Mouse (Mus musculus) common myeloid progenitor, adult 5-6 weeks (primary cell): ENCODE measurements around the gene Olfr1126. TPM values are rescaled to one million over a fixed set of nuclear protein-coding genes. Genes with fewer than 3 reads are reported as not detected.
"Not testable (repeated sequence)": the region's sequence is repeated elsewhere in the genome, so short reads cannot be mapped to it uniquely, and the experiment has no call there.

Experiments used
- ATAC-seq: replicated peaks from 2 replicates; pipeline ENCODE4 v1.8.0; 2016; ENCODE audit warnings: low read depth, mild to moderate bottlenecking, moderate TSS enrichment, inconsistent platforms; ENCODE audit not compliant: poor library complexity, severe bottlenecking
- total RNA-seq: library from RNA; stranded (forward); fragments of 200-1000, 187-1606 nt; gene quantifications from 2 replicates; pipeline ENCODE4 v1.2.3, GENCODE M21; 2017

Gene Olfr1126
- not detected in 2 replicates for total RNA-seq

DNA sequence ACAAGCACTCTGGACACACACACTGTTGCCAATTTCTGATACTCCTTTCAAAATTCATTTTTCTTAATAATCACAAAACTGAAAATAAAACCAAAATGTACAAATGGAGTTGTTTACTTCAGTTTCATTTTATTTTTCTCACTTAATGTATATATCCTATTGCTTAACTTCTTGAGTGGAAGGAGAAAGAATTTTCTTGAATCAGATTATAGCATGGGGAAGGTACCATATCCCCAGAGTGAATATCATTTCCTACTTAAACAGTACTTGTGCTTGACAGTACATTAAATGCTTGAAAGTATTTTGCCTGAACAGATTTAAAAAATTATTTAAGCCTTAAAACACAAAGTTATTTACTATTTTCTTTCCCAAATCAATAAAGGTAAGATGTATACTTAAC lies at the start of gene Olfr1126:
TSS of gene Olfr1126 (plus strand) at position 301 of the 400 bp plus-strand sequence.
- no peak for ATAC-seq

DNA sequence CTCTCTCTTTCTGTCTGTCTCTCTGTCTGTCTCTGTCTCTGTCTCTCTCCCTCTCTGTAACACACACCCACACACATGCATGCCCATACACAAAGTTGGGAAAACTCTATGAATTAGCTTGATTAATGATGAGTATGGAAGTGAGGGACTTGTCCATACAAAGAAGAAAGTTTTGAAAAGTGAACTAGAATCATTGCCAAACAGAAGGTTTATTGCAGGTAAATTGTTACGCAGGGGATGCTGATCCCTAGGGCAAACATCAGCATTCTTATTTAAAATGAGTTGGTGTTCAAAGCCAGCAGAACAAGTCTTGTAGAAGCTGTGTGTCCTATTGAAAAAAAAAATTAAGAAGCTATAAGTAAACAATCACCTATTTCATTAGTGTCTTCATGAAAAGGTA lies 37.4 kb upstream of the Olfr1126 start, which contains the start of gene Olfr1123:
TSS of gene Olfr1123 (plus strand) at position 301 of the 400 bp plus-strand sequence.
- ATAC-seq = no peak

DNA sequence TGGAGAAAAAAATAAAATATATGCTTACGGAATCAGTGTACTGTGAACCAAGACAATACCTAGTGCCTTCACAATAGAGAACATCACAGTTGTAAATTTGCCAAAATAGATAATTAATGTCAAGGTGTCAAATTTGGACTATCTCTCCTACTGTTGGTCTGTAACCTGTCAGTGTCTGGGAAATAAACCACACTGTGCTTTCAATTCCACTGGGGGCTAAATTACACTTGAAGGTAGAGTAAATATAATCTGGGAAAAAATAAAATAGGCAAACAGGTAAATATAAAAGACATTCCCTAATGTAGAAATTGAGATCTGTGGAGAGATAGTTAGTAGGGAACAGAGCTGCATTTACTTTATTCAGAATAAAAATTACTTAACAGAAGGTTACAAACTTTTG lies 23.8 kb upstream of the Olfr1126 start, which contains the start of gene Olfr1124:
TSS of gene Olfr1124 (plus strand) at position 301 of the 400 bp plus-strand sequence.
- no peak for ATAC-seq

DNA sequence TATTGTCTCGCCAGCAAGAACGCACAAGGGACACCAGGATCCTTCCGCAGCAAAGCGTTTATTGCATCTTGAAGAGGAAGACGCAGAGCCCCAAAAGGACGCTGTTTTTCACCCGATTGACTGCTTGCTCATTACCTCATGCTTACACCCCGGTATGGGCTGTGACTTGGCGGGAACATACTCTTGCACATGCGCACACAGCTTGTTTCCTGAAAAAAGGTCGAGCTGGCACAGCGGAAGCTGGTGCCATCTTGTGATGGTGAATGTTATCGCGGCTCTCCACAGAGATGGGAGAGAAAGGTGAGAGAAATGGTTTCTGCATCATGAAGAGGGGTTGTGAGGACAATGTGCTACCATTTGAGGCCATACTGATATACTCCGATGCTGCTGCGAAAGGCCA lies 16.0 kb upstream of the Olfr1126 start:
- no peak for ATAC-seq

DNA sequence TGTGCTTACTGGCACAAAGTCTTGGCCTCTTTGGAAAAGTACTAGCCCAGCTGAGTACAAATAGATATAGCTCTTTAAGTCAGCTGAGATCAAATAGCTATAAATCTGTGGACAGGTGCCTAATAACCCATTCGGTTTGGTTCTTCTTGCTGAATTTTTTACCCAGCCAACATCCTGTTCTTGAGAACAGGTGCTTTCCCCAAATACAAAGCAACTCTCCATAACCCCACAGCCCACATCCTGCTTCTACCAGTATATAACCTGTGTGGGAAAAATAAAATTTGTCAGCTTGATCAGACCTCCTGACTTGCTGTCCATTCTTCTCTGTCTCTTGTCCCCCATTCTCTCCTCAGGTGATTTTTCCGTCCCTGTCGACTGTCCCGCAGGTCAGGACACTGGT lies 8.0 kb downstream of the Olfr1126 start:
- no peak for ATAC-seq

DNA sequence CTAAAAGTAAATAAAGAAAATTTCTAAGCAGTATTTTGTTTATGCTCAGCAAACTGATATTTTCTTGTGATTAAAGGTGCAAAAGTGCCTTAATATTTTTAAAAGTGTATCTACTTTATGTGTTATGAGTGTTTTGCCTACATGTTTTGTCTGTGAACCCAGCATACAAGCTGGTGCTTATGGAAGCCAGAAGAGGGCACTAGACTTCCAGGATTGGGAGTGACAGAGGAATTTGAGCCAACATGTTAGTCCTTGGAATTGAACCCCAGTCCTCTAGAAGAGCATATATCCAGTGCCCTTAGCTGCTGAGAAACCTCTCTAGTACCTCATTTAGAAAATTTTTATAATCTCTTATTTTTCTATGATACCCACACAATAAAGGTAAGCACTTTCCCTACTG lies 26.4 kb downstream of the Olfr1126 start:
- no peak for ATAC-seq

DNA sequence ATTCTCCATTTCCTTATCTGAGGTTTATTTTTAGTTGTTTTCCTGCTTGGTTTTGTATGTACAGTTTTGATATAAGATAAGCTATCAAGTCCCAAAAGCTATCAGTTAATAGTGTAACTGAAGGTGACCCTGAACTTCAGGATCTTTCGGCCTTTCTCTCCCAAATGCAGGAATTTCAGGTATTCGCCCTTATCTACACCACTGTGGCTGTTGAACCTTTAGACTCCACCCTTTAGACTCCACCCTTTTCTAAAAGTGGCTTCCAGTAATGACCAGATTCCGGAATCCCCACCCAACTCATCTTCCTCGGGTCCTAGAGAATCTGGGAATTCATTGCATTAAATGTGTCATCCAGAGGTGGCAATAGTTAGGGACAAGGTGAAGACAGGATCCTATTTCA lies 27.4 kb downstream of the Olfr1126 start:
- ATAC-seq = no peak

DNA sequence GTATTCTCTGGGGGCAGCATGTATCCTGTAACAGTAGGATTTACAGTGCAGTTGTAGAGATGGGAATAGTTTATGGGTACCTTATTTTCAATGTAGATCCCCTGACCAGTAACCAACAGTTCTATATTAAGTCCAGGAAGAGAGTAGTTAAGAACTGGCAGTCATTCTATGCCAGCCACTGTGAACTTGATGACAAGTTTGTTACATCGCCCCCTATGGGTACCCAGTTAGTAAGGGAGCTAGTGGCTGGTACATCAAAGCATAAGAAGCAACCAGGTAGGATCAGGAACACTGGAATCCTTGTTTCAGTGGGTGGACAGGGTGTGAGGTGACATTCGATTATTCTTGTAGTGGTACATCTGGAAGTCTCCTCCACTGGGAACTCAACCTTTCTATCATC lies 28.5 kb downstream of the Olfr1126 start:
- no peak for ATAC-seq

DNA sequence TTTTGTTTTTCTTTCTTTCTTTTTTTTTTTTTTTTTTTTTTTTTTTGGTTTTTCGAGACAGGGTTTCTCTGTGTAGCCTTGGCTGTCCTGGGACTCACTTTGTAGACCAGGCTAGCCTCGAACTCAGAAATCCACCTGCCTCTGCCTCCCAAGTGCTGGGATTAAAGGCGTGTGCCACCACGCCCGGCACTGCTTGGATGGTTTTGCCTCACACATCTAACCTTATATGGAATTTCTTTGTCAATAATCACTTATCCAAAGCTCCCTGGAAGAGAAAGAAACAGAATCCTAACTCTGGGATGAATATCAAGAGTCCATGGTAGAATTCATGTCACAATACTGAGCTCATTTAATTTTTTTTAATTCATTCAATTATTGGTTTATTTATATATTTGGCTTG lies 43.2 kb downstream of the Olfr1126 start, which contains the start of gene Pramel7:
TSS of gene Pramel7 (minus strand) at position 101 of the 400 bp plus-strand sequence.
- not testable (repeated sequence) for ATAC-seq

DNA sequence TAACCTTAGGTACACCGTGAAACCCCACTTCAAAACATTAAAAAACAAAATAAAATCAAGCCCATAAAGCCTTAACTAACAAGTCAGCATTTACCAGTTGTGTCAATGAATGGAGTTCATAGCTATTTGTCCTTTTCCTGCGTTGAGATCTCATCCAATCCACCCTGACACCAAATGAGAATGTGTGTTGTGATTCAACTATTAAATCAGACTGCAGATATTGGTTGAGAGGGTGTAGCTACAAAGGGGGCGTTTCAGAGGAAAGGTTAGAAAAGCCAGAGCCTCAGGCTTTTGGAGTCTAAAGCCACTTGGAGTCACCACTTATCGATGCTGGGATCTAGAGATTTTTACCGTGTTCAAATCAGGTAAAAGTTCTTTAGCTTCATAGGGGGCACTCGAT lies 52.5 kb downstream of the Olfr1126 start, which contains the start of gene Pramel6:
TSS of gene Pramel6 (plus strand) at position 301 of the 400 bp plus-strand sequence.
- no peak for ATAC-seq

Other genes starting within 250 kb of the Olfr1126 start
- gene Olfr1113, start 245.0 kb upstream of the Olfr1126 start, total RNA-seq = not detected in 2 replicates
- gene Olfr1115, start 205.9 kb upstream of the Olfr1126 start, total RNA-seq = not detected in 2 replicates
- not detected in 2 replicates for gene Olfr1116, start 186.4 kb upstream of the Olfr1126 start, total RNA-seq
- gene Olfr1118, start 146.4 kb upstream of the Olfr1126 start, total RNA-seq = not detected in 2 replicates
- gene Olfr1120, start 99.1 kb upstream of the Olfr1126 start, total RNA-seq = not detected in 2 replicates
- not detected in 2 replicates for gene Olfr1121, start 84.1 kb upstream of the Olfr1126 start, total RNA-seq
- gene Olfr1122, start 68.1 kb upstream of the Olfr1126 start, total RNA-seq = not detected in 2 replicates
- gene Olfr1123, start 37.3 kb upstream of the Olfr1126 start, total RNA-seq = not detected in 2 replicates
- gene Olfr1124, start 23.7 kb upstream of the Olfr1126 start, total RNA-seq = not detected in 2 replicates
- gene Pramel7, start 43.1 kb downstream of the Olfr1126 start, total RNA-seq = not detected in 2 replicates
- gene Pramel6, start 52.6 kb downstream of the Olfr1126 start, total RNA-seq = not detected in 2 replicates
- not detected in 2 replicates for gene Olfr153, start 77.8 kb downstream of the Olfr1126 start, total RNA-seq
- gene Olfr1128, start 91.6 kb downstream of the Olfr1126 start, total RNA-seq = not detected in 2 replicates
- gene Olfr1129, start 119.9 kb downstream of the Olfr1126 start, total RNA-seq = not detected in 2 replicates
- gene Olfr1130, start 152.2 kb downstream of the Olfr1126 start, total RNA-seq = not detected in 2 replicates
- gene Olfr1131, start 173.1 kb downstream of the Olfr1126 start, total RNA-seq = not detected in 2 replicates
- not detected in 2 replicates for gene Olfr1132, start 183.6 kb downstream of the Olfr1126 start, total RNA-seq
- gene Olfr1133, start 193.4 kb downstream of the Olfr1126 start, total RNA-seq = not detected in 2 replicates
- gene Olfr1134, start 204.5 kb downstream of the Olfr1126 start, total RNA-seq = not detected in 2 replicates
- not detected in 2 replicates for gene Olfr1135, start 219.7 kb downstream of the Olfr1126 start, total RNA-seq
- gene Olfr1136, start 240.0 kb downstream of the Olfr1126 start, total RNA-seq = not detected in 2 replicates